ENCODE assay signal across 8 mouse cellular contexts in genomic region chr15:28024031-28024964, GRCm38 (mm10). TPM values are rescaled to one million over a fixed set of nuclear protein-coding genes. Genes with fewer than 3 reads are reported as not detected.
A peak's percentile ranks its signal among the peaks of the same experiment; 100 is the strongest.
DNase-seq lines count a peak whose midpoint lies in the region; ATAC-seq lines count a peak whose summit lies in the region.

No protein-coding gene starts in this region.

- H3K4me1 ChIP-seq in hindbrain, embryonic 13.5 days (replicated peaks), result peaks cover 50% of the 10 kb centered on the region

- peak overlapping the region; percentile 99 for H3K4me3 ChIP-seq in hindbrain, embryonic 13.5 days

- peak overlapping the region; percentile 88 for H3K4me2 ChIP-seq in hindbrain, embryonic 13.5 days

- WGBS in hindbrain, embryonic 13.5 days, result under 1% methylated on average over 78 of the region's 81 CpGs

- H3K36me3 ChIP-seq in hindbrain, embryonic 13.5 days, result no peaks in the 10 kb centered on the region

- ATAC-seq in hindbrain, embryonic 13.5 days (ENCODE audit: low FRiP score), result peak; percentile 42

- no peaks in the 10 kb centered on the region for H3K9me3 ChIP-seq in hindbrain, embryonic 13.5 days

- H3K27me3 ChIP-seq in hindbrain, embryonic 13.5 days, result no peaks in the 10 kb centered on the region

- peak; percentile 89 for DNase-seq in Muller cell, postnatal 12 days (ENCODE audit: inconsistent ontology term)
- peak; percentile 66 for DNase-seq in cerebellum, adult 9-10 months
- DNase-seq in frontal cortex, postnatal 25 days (ENCODE audit: low spot score in 2 of 2), result peak; percentile 32 to 46
- DNase-seq in layer of hippocampus, postnatal 36 days, result peak; percentile 62 to 68
- DNase-seq in lung, postnatal 25 days (ENCODE audit: low spot score), result peak; percentile 60
- DNase-seq in retina, postnatal 1 day, result peak; percentile 76
- peak; percentile 56 to 78 for DNase-seq in urinary bladder, adult 18-20 months (ENCODE audit: low spot score in 2 of 2)

- H3K27ac ChIP-seq in hindbrain, embryonic 13.5 days, result peak overlapping the region; percentile 99

- peak overlapping the region; percentile 100 for H3K9ac ChIP-seq in hindbrain, embryonic 13.5 days

RNA-seq across cellular contexts. Expression of gene Trio, which starts 1.4 kb away (rescaled TPM):
- polyA plus RNA-seq in hindbrain, embryonic 13.5 days (2015; fragmentation: Nextera tagmentation; extraction: Ambion mirVana), result 37.7 and 39.5 TPM in 2 replicates
- total RNA-seq in layer of hippocampus, postnatal 36 days (2021), result 100 to 1,000 TPM; 266 to 349 TPM

Comparison
In these comparisons a context has a peak if more than half of its experiments do, and no peak if none do; other contexts are left out.
1. Peak in every context shown above with its lines: DNase-seq, ATAC-seq, H3K4me3 ChIP-seq and H3K27ac ChIP-seq.
2. DNase-seq: peak in every context shown above with its lines; median percentile 89 in Muller cell, postnatal 12 days; 76 in retina, postnatal 1 day; 67 in urinary bladder, adult 18-20 months; 66 in cerebellum, adult 9-10 months; 65 in layer of hippocampus, postnatal 36 days; 60 in lung, postnatal 25 days; 39 in frontal cortex, postnatal 25 days.